Mouse (Mus musculus): ENCODE results near the gene Gck. TPM values are rescaled to one million over a fixed set of nuclear protein-coding genes. Genes with fewer than 3 reads are reported as not detected.

Gck gene
- total and polyA plus RNA-seq, 2 experiments from 2014 or later = 7.7 to 13.2 TPM

DNA sequence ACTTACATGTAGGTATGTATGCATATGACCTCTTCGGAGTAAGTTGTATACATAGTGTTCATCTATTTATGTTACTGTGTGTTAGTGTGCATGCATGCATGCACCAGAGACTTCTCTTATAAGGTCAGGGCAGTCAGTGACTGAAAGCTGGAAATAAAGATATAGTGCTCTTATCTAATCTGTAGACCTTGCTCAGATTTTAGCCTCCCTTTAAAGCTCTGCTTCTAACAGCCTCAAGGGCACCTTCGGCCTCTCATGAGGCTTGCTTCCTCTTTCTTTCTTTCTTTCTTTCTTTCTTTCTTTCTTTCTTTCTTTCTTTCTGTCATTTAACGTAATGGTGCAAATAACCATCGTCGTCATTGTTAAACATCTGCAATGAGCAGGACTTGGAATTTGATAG lies 4.6 kb upstream of the Gck start:
- no peak overlapping the region for H3K4me2 ChIP-seq (ENCODE audit: low read depth, low read length, poor library complexity, severe bottlenecking)
- no peak for ATAC-seq (ENCODE audit: low FRiP score)
- H3K27me3 ChIP-seq (ENCODE audit: insufficient read depth, low read length) = no peaks in the 10 kb centered on the region
- H3K4me3 ChIP-seq (ENCODE audit: low read depth, low read length) = no peak overlapping the region
- H3K36me3 ChIP-seq (ENCODE audit: insufficient read depth, low read length) = peaks cover 2% of the 10 kb centered on the region; the same call in 1 of the 2 replicates
- no peaks in the 10 kb centered on the region for H3K4me1 ChIP-seq (ENCODE audit: insufficient read depth, low read length)
- no peak for DNase-seq (ENCODE audit: low spot score)
- no peak overlapping the region for H3K9ac ChIP-seq (replicated peaks; ENCODE audit: low read length, poor library complexity, severe bottlenecking)
- H3K27ac ChIP-seq (ENCODE audit: low read depth, low read length) = no peak overlapping the region
- no peaks in the 10 kb centered on the region for H3K9me3 ChIP-seq (ENCODE audit: low read length)
- TF ChIP-seq CTCF (IDR thresholded peaks at IDR 0.05) = no peak
- 81% methylated on average over 5 of the region's 5 CpGs for WGBS

DNA sequence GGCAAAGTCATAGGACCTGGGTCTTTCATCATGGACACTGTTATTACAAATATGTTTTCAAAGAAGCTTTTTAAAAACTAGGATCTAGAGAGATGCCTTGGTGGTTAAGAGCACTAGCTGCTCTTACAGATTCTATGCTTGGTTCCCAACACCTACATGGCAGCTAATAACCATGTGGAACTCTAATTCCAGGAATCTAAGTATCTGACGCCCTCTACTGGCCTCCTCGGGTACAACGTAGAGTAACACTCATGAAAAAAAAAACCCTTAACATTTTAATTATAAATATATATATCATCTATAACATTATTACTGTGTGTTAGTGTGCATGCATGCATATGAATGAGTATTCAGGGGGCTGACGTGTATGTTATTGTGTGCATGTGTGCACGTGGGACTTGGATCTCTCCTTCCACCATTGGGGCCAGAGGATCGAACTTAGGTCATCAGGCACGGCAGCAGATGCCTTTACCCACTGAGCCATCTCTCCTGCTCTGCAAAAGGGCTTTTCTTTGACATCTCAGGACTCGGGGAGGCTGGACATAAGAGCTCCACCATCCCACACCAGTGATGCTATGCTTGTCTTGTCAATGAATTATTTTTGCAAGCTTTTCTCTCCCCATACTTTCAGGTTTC lies 3.4 kb upstream of the Gck start:
- H3K27ac ChIP-seq (ENCODE audit: low read depth, low read length) = no peak overlapping the region
- no peak overlapping the region for H3K4me2 ChIP-seq (ENCODE audit: low read depth, low read length, poor library complexity, severe bottlenecking)
- H3K9ac ChIP-seq (replicated peaks; ENCODE audit: low read length, poor library complexity, severe bottlenecking) = no peak overlapping the region
- peak; percentile 51 for DNase-seq (ENCODE audit: low spot score)
- no peak for ATAC-seq (ENCODE audit: low FRiP score)
- no peaks in the 10 kb centered on the region for H3K36me3 ChIP-seq (ENCODE audit: insufficient read depth, low read length)
- H3K4me1 ChIP-seq (ENCODE audit: insufficient read depth, low read length) = no peaks in the 10 kb centered on the region
- no peaks in the 10 kb centered on the region for H3K27me3 ChIP-seq (ENCODE audit: insufficient read depth, low read length)
- no peak overlapping the region for H3K4me3 ChIP-seq (ENCODE audit: low read depth, low read length)
- no peaks in the 10 kb centered on the region for H3K9me3 ChIP-seq (ENCODE audit: low read length)
- WGBS = 32% methylated on average over 8 of the region's 8 CpGs
- peak; percentile 57 for TF ChIP-seq CTCF (IDR thresholded peaks at IDR 0.05)

DNA sequence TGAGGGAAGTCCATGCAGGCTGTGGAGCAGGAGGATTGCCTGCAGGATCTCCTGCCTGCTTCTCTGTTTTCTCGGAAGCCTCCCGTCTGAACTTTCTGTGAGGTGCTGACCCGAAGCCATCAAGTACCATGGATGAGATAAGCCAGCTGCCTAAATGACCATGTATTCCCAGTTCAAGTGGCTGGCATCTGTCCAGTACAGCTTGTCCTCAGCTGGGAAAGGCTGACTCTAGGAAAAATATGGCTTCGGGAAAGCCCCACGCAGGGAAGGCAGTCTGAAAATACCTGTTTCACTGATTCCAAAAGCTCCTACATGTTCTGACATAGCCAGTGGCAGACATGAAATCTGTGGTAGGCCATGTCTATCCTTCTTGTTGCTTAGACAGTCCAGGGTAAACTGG lies 2.6 kb upstream of the Gck start:
- Histone ChIP-seq H3K27me3 (ENCODE audit: insufficient read depth, low read length) (no peaks in the 10 kb centered on the region), H3K27ac (ENCODE audit: low read depth, low read length) (no peak overlapping the region), H3K9ac (replicated peaks; ENCODE audit: low read length, poor library complexity, severe bottlenecking) (no peak overlapping the region), H3K36me3 (ENCODE audit: insufficient read depth, low read length) (no peaks in the 10 kb centered on the region), H3K4me3 (ENCODE audit: low read depth, low read length) (no peak overlapping the region), H3K4me1 (ENCODE audit: insufficient read depth, low read length) (no peaks in the 10 kb centered on the region), H3K9me3 (ENCODE audit: low read length) (no peaks in the 10 kb centered on the region), H3K4me2 (ENCODE audit: low read depth, low read length, poor library complexity, severe bottlenecking) (no peak overlapping the region)
- TF ChIP-seq CTCF (IDR thresholded peaks at IDR 0.05) = no peak
- WGBS = 88% methylated on average over 5 of the region's 5 CpGs
- ATAC-seq (ENCODE audit: low FRiP score) (no peak), DNase-seq (ENCODE audit: low spot score) (no peak)

DNA sequence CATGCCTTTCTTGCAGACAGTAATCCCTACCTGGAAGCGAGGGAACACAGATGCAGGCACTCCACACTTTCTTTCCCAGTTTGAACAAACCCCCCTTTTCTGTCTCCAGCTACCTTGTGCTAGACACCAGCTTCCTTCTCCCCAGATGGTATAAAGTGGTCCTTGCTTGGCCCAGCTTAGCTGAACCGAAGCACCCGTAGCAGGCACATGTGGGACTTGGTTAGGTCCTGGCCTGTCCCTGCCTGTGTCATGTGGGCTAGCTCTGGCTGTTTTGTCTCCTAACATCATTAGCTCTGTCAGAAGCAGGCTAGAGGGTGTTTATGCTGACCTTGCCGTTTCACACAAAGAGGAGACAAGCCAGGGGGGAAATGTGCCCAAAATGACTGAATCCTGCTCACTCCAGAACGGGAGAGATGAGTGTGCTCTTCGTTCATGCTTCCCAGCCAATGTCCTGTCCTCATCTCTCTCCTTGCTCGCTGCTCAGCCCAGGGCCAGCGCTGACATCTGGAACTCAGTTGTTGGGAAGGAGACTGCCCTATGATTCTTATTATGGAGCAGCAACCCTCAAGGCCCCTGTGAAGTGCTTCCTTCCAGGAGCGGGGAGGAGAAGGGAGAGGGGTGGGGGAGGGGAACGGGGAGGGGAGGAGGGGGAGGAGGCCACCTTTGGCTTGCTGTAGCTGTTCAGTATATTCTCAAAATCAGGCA lies 1.2 kb downstream of the Gck start:
- H3K4me1 ChIP-seq (ENCODE audit: insufficient read depth, low read length) = no peaks in the 10 kb centered on the region
- no peak overlapping the region for H3K27ac ChIP-seq (ENCODE audit: low read depth, low read length)
- H3K4me3 ChIP-seq (ENCODE audit: low read depth, low read length) = no peak overlapping the region
- H3K27me3 ChIP-seq (ENCODE audit: insufficient read depth, low read length) = no peaks in the 10 kb centered on the region
- no peak overlapping the region for H3K9ac ChIP-seq (replicated peaks; ENCODE audit: low read length, poor library complexity, severe bottlenecking)
- no peaks in the 10 kb centered on the region for H3K36me3 ChIP-seq (ENCODE audit: insufficient read depth, low read length)
- DNase-seq (ENCODE audit: low spot score) = no peak
- WGBS = 71% methylated on average over 9 of the region's 10 CpGs
- no peak for ATAC-seq (ENCODE audit: low FRiP score)
- H3K4me2 ChIP-seq (ENCODE audit: low read depth, low read length, poor library complexity, severe bottlenecking) = peak overlapping the region; percentile 5; the same call in 1 of the 2 replicates
- H3K9me3 ChIP-seq (ENCODE audit: low read length) = no peaks in the 10 kb centered on the region
- TF ChIP-seq CTCF (IDR thresholded peaks at IDR 0.05) = no peak

DNA sequence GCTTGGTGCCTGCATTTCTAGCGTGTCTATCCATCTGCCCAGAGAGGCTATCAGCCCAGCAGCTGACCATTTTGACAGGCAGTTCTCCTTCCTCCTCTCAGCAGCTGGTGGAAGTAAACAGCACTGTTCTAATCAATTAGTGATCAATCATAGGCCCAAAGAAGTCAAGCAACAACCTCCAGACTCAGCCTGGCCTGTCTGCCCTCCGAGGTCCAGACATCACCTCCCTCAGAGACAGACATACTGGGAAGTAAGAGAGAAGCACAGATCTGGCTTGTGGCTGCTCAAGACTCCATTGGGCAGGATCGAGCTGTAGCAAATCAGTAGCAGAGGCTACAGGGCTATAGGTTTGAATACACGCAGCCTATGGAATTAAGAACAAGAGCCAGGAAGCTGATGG lies 2.1 kb downstream of the Gck start:
- Histone ChIP-seq H3K4me2 (ENCODE audit: low read depth, low read length, poor library complexity, severe bottlenecking) (no peak overlapping the region), H3K9me3 (ENCODE audit: low read length) (no peaks in the 10 kb centered on the region), H3K4me1 (ENCODE audit: insufficient read depth, low read length) (no peaks in the 10 kb centered on the region), H3K36me3 (ENCODE audit: insufficient read depth, low read length) (no peaks in the 10 kb centered on the region), H3K27me3 (ENCODE audit: insufficient read depth, low read length) (no peaks in the 10 kb centered on the region), H3K27ac (ENCODE audit: low read depth, low read length) (no peak overlapping the region), H3K9ac (replicated peaks; ENCODE audit: low read length, poor library complexity, severe bottlenecking) (no peak overlapping the region), H3K4me3 (ENCODE audit: low read depth, low read length) (no peak overlapping the region)
- ATAC-seq (ENCODE audit: low FRiP score) (no peak), DNase-seq (ENCODE audit: low spot score) (no peak)
- 75% methylated on average over 4 of the region's 4 CpGs for WGBS
- no peak for TF ChIP-seq CTCF (IDR thresholded peaks at IDR 0.05)

DNA sequence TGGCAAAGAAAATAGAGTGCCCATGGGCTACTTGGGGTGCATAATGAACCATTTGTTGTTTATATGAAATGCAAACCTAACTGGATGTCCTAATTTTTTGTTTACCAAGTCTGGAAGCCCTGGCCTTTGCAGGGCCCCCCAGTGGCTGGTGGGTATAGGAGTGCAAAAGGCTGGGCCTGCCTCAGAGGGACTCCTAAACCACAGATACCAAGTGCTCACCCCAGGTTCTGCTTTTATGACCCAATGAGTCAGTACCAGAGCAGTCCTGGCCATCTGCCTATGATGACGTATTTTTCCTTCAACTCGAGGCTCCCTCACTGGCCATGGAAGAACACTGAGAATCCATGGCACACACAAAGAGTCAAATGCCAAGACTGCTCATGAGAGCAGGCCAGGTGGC lies 4.8 kb downstream of the Gck start:
- ATAC-seq (ENCODE audit: low FRiP score) = no peak
- Histone ChIP-seq H3K27me3 (ENCODE audit: insufficient read depth, low read length) (no peaks in the 10 kb centered on the region), H3K9ac (replicated peaks; ENCODE audit: low read length, poor library complexity, severe bottlenecking) (no peak overlapping the region), H3K4me3 (ENCODE audit: low read depth, low read length) (no peak overlapping the region), H3K9me3 (ENCODE audit: low read length) (no peaks in the 10 kb centered on the region), H3K27ac (ENCODE audit: low read depth, low read length) (no peak overlapping the region), H3K4me1 (ENCODE audit: insufficient read depth, low read length) (no peaks in the 10 kb centered on the region), H3K36me3 (ENCODE audit: insufficient read depth, low read length) (no peaks in the 10 kb centered on the region), H3K4me2 (ENCODE audit: low read depth, low read length, poor library complexity, severe bottlenecking) (no peak overlapping the region)
- no peak for TF ChIP-seq CTCF (IDR thresholded peaks at IDR 0.05)
- 78% methylated on average over 2 of the region's 2 CpGs for WGBS
- DNase-seq (ENCODE audit: low spot score) = no peak

Measured in midbrain, postnatal 0 days (tissue).